Mouse (Mus musculus) kidney, adult 8-10 months (tissue): Measurements from ENCODE around the gene Zfp961.
A peak's percentile ranks its signal among the peaks of the same experiment; 100 is the strongest.
"Not testable (repeated sequence)": the region's sequence is repeated elsewhere in the genome, so short reads cannot be mapped to it uniquely, and the experiment has no call there.

Experiments
- DNase-seq, 2 experiments: peaks; one replicate each; pipeline ENCODE4 v3.0.0; 2022

Zfp961 gene

GRCm38 (mm10) chr8:71950482-71951221 lies at the start of gene Zfp961:
Zfp961 (plus strand) TSS chr8:71951038.
- peak; percentile 97 to 99 for DNase-seq

GRCm38 (mm10) chr8:71903084-71903483 lies 47.8 kb upstream of the Zfp961 start:
- not testable (repeated sequence) for DNase-seq

- DNase-seq, result no peak
These were observed 44.0 kb upstream of the Zfp961 start for GRCm38 (mm10) chr8:71906809-71907208.

- no peak for DNase-seq
These were observed 43.0 kb upstream of the Zfp961 start for GRCm38 (mm10) chr8:71907798-71908257.

GRCm38 (mm10) chr8:71908309-71909261 lies 42.3 kb upstream of the Zfp961 start, which contains the start of the genes Zfp882 and Zfp617:
Zfp882 (plus strand) TSS chr8:71908608.
Zfp617 (plus strand) TSS chr8:71908635.
- DNase-seq, result peak; percentile 89 to 92

- DNase-seq, result no peak
These were observed 38.6 kb upstream of the Zfp961 start for GRCm38 (mm10) chr8:71912286-71912685.

- peak; percentile 96 to 97 for DNase-seq
These were observed 28.1 kb upstream of the Zfp961 start for GRCm38 (mm10) chr8:71922567-71923401.

- DNase-seq, result no peak
These were observed 25.0 kb upstream of the Zfp961 start for GRCm38 (mm10) chr8:71925791-71926190.

- DNase-seq, result peak in 1 of 2 experiments; percentile 8
These were observed 24.3 kb upstream of the Zfp961 start for GRCm38 (mm10) chr8:71926551-71926950.

- DNase-seq, result no peak
These were observed 23.1 kb upstream of the Zfp961 start for GRCm38 (mm10) chr8:71927779-71928178.

- not testable (repeated sequence) for DNase-seq
These were observed 12.8 kb upstream of the Zfp961 start for GRCm38 (mm10) chr8:71938037-71938436.

GRCm38 (mm10) chr8:71940293-71941208 lies 10.3 kb upstream of the Zfp961 start:
- no peak for DNase-seq

GRCm38 (mm10) chr8:71941776-71942175 lies 9.1 kb upstream of the Zfp961 start:
- no peak for DNase-seq

- no peak for DNase-seq
These were observed 2.2 kb upstream of the Zfp961 start for GRCm38 (mm10) chr8:71948624-71949023.

- no peak for DNase-seq
These were observed 761 bp downstream of the Zfp961 start for GRCm38 (mm10) chr8:71951436-71952161.

- no peak for DNase-seq
These were observed 1.7 kb downstream of the Zfp961 start for GRCm38 (mm10) chr8:71952489-71952888.

GRCm38 (mm10) chr8:71952961-71953700 lies 2.3 kb downstream of the Zfp961 start:
- not testable (repeated sequence) for DNase-seq

- DNase-seq, result no peak
These were observed 3.8 kb downstream of the Zfp961 start for GRCm38 (mm10) chr8:71954666-71955065.

GRCm38 (mm10) chr8:71960483-71960882 lies 9.6 kb downstream of the Zfp961 start:
- no peak for DNase-seq

- DNase-seq, result no peak
These were observed 11.0 kb downstream of the Zfp961 start for GRCm38 (mm10) chr8:71961796-71962195.
